Mouse (Mus musculus) lung, embryonic 16.5 days (tissue): ENCODE measurements around the gene Tap1. TPM values are rescaled to one million over a fixed set of nuclear protein-coding genes. Genes with fewer than 3 reads are reported as not detected.

Experiments used
- ATAC-seq: fragments of 200-750 bp; cut with Nextera tagmentation; 2 replicates; pipeline ENCODE4 v1.8.0; 2017; ENCODE audit warnings: low read depth, mild to moderate bottlenecking, moderate library complexity
- H3K27ac ChIP-seq: fragments of 300-500 bp; sonication (generic); 2 replicates; pipeline ENCODE4 v1.5.1; 2014; ENCODE audit warnings: mild to moderate bottlenecking, control low read depth, low read length
- H3K27me3 ChIP-seq: fragments of 300-500 bp; sonication (generic); 2 replicates; pipeline ENCODE4 v1.6.1; 2014; ENCODE audit warnings: low read depth, low read length, mixed read lengths; ENCODE audit not compliant: control insufficient read depth, insufficient read depth
- H3K36me3 ChIP-seq: fragments of 300-500 bp; sonication (generic); 2 replicates; pipeline ENCODE4 v1.6.1; 2014; ENCODE audit warnings: low read length; ENCODE audit not compliant: control insufficient read depth, insufficient read depth
- H3K4me1 ChIP-seq: fragments of 300-500 bp; sonication (generic); replicated peaks from 2 replicates; pipeline ENCODE4 v1.6.1; 2014; ENCODE audit warnings: low read length, mixed read lengths; ENCODE audit not compliant: control insufficient read depth, insufficient read depth
- H3K4me2 ChIP-seq: fragments of 300-500 bp; sonication (generic); 2 replicates; pipeline ENCODE4 v1.6.1; 2014; ENCODE audit warnings: low read depth, low read length, control low read depth
- H3K4me3 ChIP-seq: fragments of 300-500 bp; sonication (generic); 2 replicates; pipeline ENCODE4 v1.5.1; 2014; ENCODE audit warnings: mild to moderate bottlenecking, low read length, control low read depth
- H3K9ac ChIP-seq: fragments of 300-500 bp; sonication (generic); 2 replicates; pipeline ENCODE4 v1.6.1; 2014; ENCODE audit warnings: low read length, control low read depth
- H3K9me3 ChIP-seq: fragments of 300-500 bp; sonication (generic); 2 replicates; pipeline ENCODE4 v1.6.1; 2016; ENCODE audit warnings: low read length; ENCODE audit not compliant: control insufficient read depth
- WGBS: fragments of 180-500 bp; shearing (Covaris S2); extraction: QIAGEN DNeasy Blood & Tissue Kit; methylation state at CpG from one replicate; pipeline ENCODE4 v1.1.7; 2014; 5-methylcytosine and 5-hydroxymethylcytosine counted together
- polyA plus RNA-seq: library from polyadenylated mRNA; unstranded; fragments of >200 nt; fragmentation: Nextera tagmentation; extraction: Ambion mirVana; gene quantifications from 2 replicates; pipeline ENCODE4 v1.2.1, GENCODE M21; 2015

The Tap1 gene
- polyA plus RNA-seq, 1 experiment from 2014 or later = 7.2 TPM

DNA sequence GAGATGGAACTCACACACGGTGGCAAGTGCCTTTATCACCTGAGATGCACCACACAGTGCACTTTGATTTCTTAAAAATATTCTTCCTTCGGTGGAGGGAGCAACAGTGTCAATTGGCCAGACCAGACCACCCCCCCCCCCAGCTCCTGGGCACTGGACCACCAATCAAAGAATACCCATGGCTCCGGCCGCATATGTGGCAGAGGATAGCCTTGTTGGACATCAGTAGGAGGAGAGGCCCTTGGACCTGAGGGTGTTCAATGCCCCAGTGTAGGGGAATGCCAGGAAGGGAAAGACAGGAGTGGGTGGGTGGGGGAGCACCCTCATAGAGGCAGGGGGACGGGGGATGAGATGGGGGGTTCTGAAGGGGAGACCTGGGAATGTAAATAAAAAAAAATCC, 19.4 kb downstream of the Tap1 start:
- ATAC-seq = no peak
- Histone ChIP-seq H3K4me2 (no peak overlapping the region), H3K9ac (no peak overlapping the region), H3K36me3 (no peaks in the 10 kb centered on the region), H3K27ac (no peak overlapping the region), H3K9me3 (peaks cover 6% of the 10 kb centered on the region), H3K27me3 (peaks cover 7% of the 10 kb centered on the region; the same call in 1 of the 2 replicates), H3K4me3 (no peak overlapping the region), H3K4me1 (peaks cover 11% of the 10 kb centered on the region)
- WGBS = 87% methylated on average over 5 of the region's 5 CpGs

DNA sequence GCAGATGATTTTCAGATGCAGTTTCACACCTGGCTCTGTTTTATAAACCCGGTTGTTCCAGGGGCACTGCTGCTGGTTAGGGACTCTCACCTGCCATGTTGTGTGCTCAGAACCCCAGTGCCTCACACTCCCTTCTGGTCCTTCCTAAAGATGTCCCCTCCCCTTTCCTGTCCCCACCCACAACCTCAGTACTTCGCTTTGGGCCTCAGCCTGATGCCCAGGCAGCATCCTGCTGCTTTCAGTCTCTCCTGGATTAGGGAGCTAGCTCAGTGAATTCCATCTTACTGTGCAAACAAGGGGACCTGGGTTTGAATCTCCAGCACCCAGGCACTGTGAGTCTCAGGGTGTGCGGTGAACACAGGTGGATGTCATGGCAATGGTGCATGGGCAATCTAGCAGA, 20.1 kb downstream of the Tap1 start:
- H3K4me3 ChIP-seq = no peak overlapping the region
- H3K9ac ChIP-seq = no peak overlapping the region
- H3K36me3 ChIP-seq = no peaks in the 10 kb centered on the region
- H3K4me1 ChIP-seq = peaks cover 11% of the 10 kb centered on the region
- H3K27me3 ChIP-seq = peaks cover 12% of the 10 kb centered on the region; the same call in 1 of the 2 replicates
- ATAC-seq = no peak
- no peak overlapping the region for H3K27ac ChIP-seq
- H3K9me3 ChIP-seq = peaks cover 6% of the 10 kb centered on the region
- H3K4me2 ChIP-seq = no peak overlapping the region
- WGBS = 53% methylated on average over 3 of the region's 3 CpGs

DNA sequence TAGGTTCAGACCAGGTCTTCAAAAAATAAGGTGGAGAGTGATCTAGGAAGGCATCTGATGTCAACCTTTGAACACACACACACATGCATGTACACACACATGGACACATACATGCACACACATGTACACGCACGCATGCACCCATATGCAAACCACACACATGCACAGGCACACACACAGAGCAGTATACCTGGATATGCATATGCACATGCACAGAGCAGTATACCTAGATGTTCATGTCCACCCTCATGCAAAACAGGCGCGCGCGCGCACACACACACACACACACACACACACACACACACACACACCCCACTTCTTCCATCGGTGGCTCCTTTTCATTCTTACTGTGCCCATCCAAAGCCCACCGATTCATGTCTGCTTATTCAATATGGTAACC, 20.5 kb downstream of the Tap1 start:
- Histone ChIP-seq H3K4me2 (no peak overlapping the region), H3K4me1 (peaks cover 11% of the 10 kb centered on the region), H3K9ac (no peak overlapping the region), H3K27me3 (peaks cover 14% of the 10 kb centered on the region), H3K4me3 (no peak overlapping the region), H3K27ac (no peak overlapping the region), H3K9me3 (peaks cover 6% of the 10 kb centered on the region), H3K36me3 (no peaks in the 10 kb centered on the region)
- ATAC-seq = no peak
- WGBS = 92% methylated on average over 9 of the region's 9 CpGs

DNA sequence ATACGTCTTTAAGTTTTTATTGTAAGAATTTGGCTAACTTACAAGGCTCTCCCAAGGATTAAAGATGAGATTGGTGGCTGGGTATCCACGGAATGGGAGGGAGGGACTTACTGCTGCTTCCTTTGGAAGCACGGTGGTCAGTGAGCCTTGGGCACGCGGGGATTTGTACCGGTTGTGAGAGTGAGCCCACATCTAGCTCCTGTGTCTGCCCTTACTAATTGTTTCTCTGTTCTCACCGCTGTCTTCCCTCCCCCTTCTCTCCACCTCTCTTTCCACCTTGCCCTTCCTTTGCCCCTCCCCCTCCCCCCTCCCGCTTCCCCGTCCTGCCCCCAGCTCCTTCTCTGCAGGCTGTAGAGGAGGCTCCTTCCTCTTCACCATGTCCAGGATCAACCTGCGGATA, 21.1 kb downstream of the Tap1 start:
- 18% methylated on average over 9 of the region's 10 CpGs for WGBS
- H3K9ac ChIP-seq = no peak overlapping the region
- H3K4me3 ChIP-seq = no peak overlapping the region
- H3K36me3 ChIP-seq = no peaks in the 10 kb centered on the region
- peaks cover 19% of the 10 kb centered on the region for H3K27me3 ChIP-seq
- no peak overlapping the region for H3K4me2 ChIP-seq
- no peak for ATAC-seq
- H3K27ac ChIP-seq = no peak overlapping the region
- H3K4me1 ChIP-seq = peaks cover 11% of the 10 kb centered on the region
- H3K9me3 ChIP-seq = peaks cover 6% of the 10 kb centered on the region

DNA sequence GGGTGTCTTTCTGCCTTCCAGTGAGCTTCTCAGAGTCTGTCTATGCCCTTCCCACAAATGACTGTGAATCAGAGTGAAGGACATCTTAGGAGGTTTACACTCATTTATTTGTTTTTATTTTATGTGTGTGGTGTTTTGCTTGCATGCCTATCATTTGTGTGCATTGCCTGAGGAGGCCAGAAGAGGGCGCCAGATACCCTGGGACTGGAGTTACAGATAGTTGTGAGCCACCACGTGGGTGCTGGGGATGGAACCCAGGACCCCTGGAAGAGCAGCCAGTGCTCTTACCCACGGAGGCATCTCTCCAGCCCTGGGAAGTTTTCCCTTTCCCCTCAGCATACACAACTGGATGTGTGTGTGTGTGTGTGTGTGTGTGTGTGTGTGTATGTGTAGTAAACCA, 22.3 kb downstream of the Tap1 start:
- no peak overlapping the region for H3K27ac ChIP-seq
- H3K9ac ChIP-seq = no peak overlapping the region
- WGBS = 44% methylated on average over 3 of the region's 3 CpGs
- ATAC-seq = no peak
- H3K4me3 ChIP-seq = no peak overlapping the region
- no peaks in the 10 kb centered on the region for H3K36me3 ChIP-seq
- H3K27me3 ChIP-seq = peaks cover 29% of the 10 kb centered on the region
- no peak overlapping the region for H3K4me2 ChIP-seq
- peaks cover 11% of the 10 kb centered on the region for H3K4me1 ChIP-seq
- peaks cover 6% of the 10 kb centered on the region for H3K9me3 ChIP-seq

DNA sequence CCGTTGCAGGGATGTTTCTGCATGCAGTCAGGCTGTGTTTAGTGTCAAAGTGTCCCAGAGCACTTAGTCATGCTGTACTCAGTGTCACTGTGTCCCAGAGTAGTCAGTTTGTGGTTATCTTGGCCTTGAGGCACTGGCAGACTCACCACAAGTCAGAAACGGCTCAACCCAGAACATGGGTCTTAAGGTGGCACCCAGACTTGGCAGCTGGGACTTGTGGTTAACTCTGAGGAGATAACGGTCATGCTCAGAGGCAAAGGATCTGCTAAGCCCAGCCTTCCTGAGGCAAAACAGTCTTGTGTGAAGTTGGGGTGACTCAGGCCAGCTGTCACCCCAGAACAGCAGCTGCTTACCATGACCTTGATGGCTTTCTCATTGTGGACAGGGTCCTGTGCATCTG, 23.2 kb downstream of the Tap1 start:
- WGBS = 60% methylated on average over 3 of the region's 3 CpGs
- ATAC-seq = no peak
- Histone ChIP-seq H3K27me3 (peaks cover 29% of the 10 kb centered on the region), H3K4me3 (no peak overlapping the region), H3K36me3 (no peaks in the 10 kb centered on the region), H3K4me2 (no peak overlapping the region), H3K4me1 (peaks cover 2% of the 10 kb centered on the region), H3K9me3 (peaks cover 6% of the 10 kb centered on the region), H3K27ac (no peak overlapping the region), H3K9ac (no peak overlapping the region)

DNA sequence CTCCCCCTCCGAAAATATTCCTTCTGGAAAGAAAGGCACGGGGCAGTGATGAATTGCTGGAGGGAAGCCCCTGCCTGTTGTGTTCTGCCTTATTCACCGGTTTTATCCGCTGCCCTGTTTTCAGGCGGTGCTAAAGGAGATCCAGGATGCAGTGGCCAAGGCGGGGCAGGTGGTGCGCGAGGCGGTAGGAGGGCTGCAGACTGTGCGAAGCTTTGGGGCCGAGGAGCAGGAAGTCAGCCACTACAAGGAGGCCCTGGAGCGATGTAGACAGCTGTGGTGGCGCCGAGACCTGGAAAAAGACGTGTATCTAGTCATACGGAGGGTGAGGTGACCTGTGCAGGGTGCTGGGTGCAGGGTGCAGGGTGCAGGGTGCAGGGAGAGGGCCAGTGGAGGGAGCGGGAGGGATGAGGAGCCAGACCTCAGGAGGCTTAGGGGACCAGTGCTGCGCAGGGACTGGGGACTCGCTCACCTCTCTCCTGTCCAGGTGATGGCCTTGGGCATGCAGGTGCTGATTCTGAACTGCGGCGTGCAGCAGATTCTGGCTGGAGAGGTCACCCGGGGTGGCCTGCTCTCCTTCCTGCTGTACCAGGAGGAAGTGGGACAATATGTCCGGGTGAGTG, 24.5 kb downstream of the Tap1 start:
- WGBS = 17% methylated on average over 23 of the region's 23 CpGs
- peaks cover 29% of the 10 kb centered on the region for H3K27me3 ChIP-seq
- H3K36me3 ChIP-seq = no peaks in the 10 kb centered on the region
- ATAC-seq = no peak
- H3K9ac ChIP-seq = no peak overlapping the region
- H3K27ac ChIP-seq = no peak overlapping the region
- no peak overlapping the region for H3K4me2 ChIP-seq
- no peaks in the 10 kb centered on the region for H3K4me1 ChIP-seq
- peaks cover 6% of the 10 kb centered on the region for H3K9me3 ChIP-seq
- no peak overlapping the region for H3K4me3 ChIP-seq

DNA sequence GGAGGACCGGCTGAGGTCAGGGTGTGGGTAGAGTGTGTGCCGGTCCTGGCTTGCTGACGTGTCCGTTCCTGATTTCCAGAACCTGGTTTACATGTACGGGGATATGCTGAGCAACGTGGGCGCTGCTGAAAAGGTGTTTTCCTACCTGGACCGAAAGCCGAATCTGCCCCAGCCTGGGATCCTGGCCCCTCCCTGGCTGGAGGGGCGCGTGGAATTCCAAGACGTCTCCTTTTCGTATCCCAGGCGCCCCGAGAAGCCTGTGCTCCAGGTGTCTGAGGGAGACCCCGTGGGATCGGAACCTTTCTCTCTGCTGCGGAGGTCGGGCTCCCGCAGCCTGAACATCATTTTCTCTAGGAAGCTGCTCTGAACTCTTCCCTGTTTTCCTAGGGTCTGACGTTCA, 26.6 kb downstream of the Tap1 start:
- no peak overlapping the region for H3K27ac ChIP-seq
- H3K36me3 ChIP-seq = no peaks in the 10 kb centered on the region
- H3K9me3 ChIP-seq = peaks cover 6% of the 10 kb centered on the region
- 49% methylated on average over 21 of the region's 21 CpGs for WGBS
- peaks cover 29% of the 10 kb centered on the region for H3K27me3 ChIP-seq
- no peaks in the 10 kb centered on the region for H3K4me1 ChIP-seq
- no peak for ATAC-seq
- no peak overlapping the region for H3K9ac ChIP-seq
- no peak overlapping the region for H3K4me3 ChIP-seq
- H3K4me2 ChIP-seq = no peak overlapping the region

DNA sequence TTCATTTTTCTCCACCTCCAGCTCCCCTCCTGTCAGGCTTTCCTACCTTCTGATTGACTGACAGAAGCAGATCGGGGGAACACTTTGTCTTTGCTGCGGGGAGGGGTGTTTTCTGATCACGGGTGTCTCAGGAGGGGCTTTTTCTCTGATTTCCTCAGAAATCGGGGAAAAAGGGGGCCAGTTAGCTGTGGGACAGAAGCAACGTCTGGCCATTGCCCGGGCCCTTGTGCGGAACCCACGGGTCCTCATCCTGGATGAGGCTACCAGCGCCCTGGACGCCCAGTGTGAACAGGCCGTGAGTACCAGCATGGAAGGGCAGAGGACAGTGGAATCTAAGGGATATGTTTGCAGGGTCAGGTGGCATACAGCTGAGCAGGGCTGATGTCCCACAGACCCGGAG, 27.8 kb downstream of the Tap1 start:
- 83% methylated on average over 12 of the region's 12 CpGs for WGBS
- Histone ChIP-seq H3K4me1 (no peaks in the 10 kb centered on the region), H3K27me3 (peaks cover 29% of the 10 kb centered on the region), H3K9me3 (no peaks in the 10 kb centered on the region), H3K4me2 (no peak overlapping the region), H3K27ac (no peak overlapping the region), H3K9ac (no peak overlapping the region), H3K36me3 (no peaks in the 10 kb centered on the region), H3K4me3 (no peak overlapping the region)
- ATAC-seq = no peak
